ENCODE assay signal across 9 mouse cellular contexts in the genomic region with DNA sequence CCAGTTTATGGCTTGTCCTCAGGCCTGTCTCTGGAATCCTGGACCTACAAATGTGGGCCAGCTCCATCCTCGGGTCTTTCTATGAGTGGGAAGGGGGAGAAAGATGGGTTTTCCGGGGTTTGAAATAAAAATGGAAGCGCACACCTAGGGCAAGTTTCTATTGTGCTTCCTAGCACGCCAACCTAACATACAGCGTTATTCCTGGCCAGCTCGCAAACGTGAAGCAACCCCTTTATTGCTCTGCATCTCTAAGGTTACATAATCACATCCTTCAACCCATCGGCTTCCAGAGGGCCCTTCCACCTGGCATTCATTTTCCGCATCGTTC. TPM values are rescaled to one million over a fixed set of nuclear protein-coding genes. Genes with fewer than 3 reads are reported as not detected.
DNase-seq lines count a peak whose midpoint lies in the region; ATAC-seq lines count a peak whose summit lies in the region.
"Had no signal": no experiment of that assay in that cellular context is flagged by ENCODE, and none has a peak within 500 bp of the region (broad histone marks: within the 10 kb centered on the region; RNA-seq: fewer than 3 reads in every experiment).

No protein-coding gene starts in this region.

- peak overlapping the region; percentile 62 for H3K9ac ChIP-seq in kidney, embryonic 16.5 days (replicated peaks; ENCODE audit: low read length)
- H3K9ac ChIP-seq in embryonic facial prominence, embryonic 15.5 days: no peak overlapping the region
- no peak overlapping the region for H3K9ac ChIP-seq in intestine, embryonic 14.5 days (ENCODE audit: low read length)
- H3K9ac ChIP-seq in midbrain, embryonic 15.5 days: no peak overlapping the region

- no peak for DNase-seq in kidney, postnatal 4 days
- DNase-seq in intestine, embryonic 14.5 days (ENCODE audit: low spot score): no peak
- no peak for DNase-seq in layer of hippocampus, postnatal 36 days
- DNase-seq in spleen, postnatal 36 days (ENCODE audit: low spot score in 2 of 2): no peak
- no peak for DNase-seq in right cerebral cortex, adult 18-20 months

- H3K27ac ChIP-seq in kidney, embryonic 16.5 days (ENCODE audit: low read length): no peak overlapping the region
- H3K27ac ChIP-seq in embryonic facial prominence, embryonic 15.5 days (replicated peaks): no peak overlapping the region
- H3K27ac ChIP-seq in intestine, embryonic 14.5 days (ENCODE audit: low read depth): no peak overlapping the region
- no peak overlapping the region for H3K27ac ChIP-seq in midbrain, embryonic 15.5 days

- no peak for ATAC-seq in kidney, embryonic 16.5 days (ENCODE audit: low FRiP score, low TSS enrichment)
- ATAC-seq in embryonic facial prominence, embryonic 15.5 days (ENCODE audit: insufficient number of reproducible peaks, low FRiP score, low TSS enrichment, low read depth): no peak
- ATAC-seq in intestine, embryonic 14.5 days (replicated peaks; ENCODE audit: low FRiP score, low TSS enrichment, low read depth): no peak
- ATAC-seq in midbrain, embryonic 15.5 days (replicated peaks): no peak

- H3K9me3 ChIP-seq in kidney, embryonic 16.5 days (ENCODE audit: low read length): no peaks in the 10 kb centered on the region
- no peaks in the 10 kb centered on the region for H3K9me3 ChIP-seq in embryonic facial prominence, embryonic 15.5 days (replicated peaks)
- no peaks in the 10 kb centered on the region for H3K9me3 ChIP-seq in intestine, embryonic 14.5 days (ENCODE audit: control insufficient read depth, low read length)
- H3K9me3 ChIP-seq in midbrain, embryonic 15.5 days: no peaks in the 10 kb centered on the region

- H3K36me3 ChIP-seq in kidney, embryonic 16.5 days (ENCODE audit: insufficient read depth, low read length): no peaks in the 10 kb centered on the region
- no peaks in the 10 kb centered on the region for H3K36me3 ChIP-seq in embryonic facial prominence, embryonic 15.5 days
- H3K36me3 ChIP-seq in intestine, embryonic 14.5 days (ENCODE audit: control insufficient read depth, insufficient read depth, low read length): no peaks in the 10 kb centered on the region
- H3K36me3 ChIP-seq in midbrain, embryonic 15.5 days (replicated peaks): no peaks in the 10 kb centered on the region

- peak overlapping the region; percentile 52 for H3K4me3 ChIP-seq in kidney, embryonic 16.5 days (ENCODE audit: low read length)
- H3K4me3 ChIP-seq in embryonic facial prominence, embryonic 15.5 days (replicated peaks): peak overlapping the region; percentile 54
- peak overlapping the region; percentile 53 for H3K4me3 ChIP-seq in intestine, embryonic 14.5 days (ENCODE audit: low read depth, low read length)
- peak overlapping the region; percentile 45 for H3K4me3 ChIP-seq in midbrain, embryonic 15.5 days

- H3K4me1 ChIP-seq in kidney, embryonic 16.5 days (ENCODE audit: insufficient read depth, low read length): peaks cover 14% of the 10 kb centered on the region
- H3K4me1 ChIP-seq in embryonic facial prominence, embryonic 15.5 days: peaks cover 20% of the 10 kb centered on the region
- H3K4me1 ChIP-seq in intestine, embryonic 14.5 days (replicated peaks; ENCODE audit: control insufficient read depth, insufficient read depth, low read length): no peaks in the 10 kb centered on the region; the same call in 1 of the 2 replicates
- peaks cover 20% of the 10 kb centered on the region for H3K4me1 ChIP-seq in midbrain, embryonic 15.5 days

- WGBS in kidney, embryonic 16.5 days: 9% methylated on average over 10 of the region's 10 CpGs
- WGBS in embryonic facial prominence, embryonic 15.5 days: 8% methylated on average over 10 of the region's 10 CpGs
- WGBS in intestine, embryonic 14.5 days: 18% methylated on average over 10 of the region's 10 CpGs
- WGBS in midbrain, embryonic 15.5 days: 11% methylated on average over 10 of the region's 10 CpGs

- H3K4me2 ChIP-seq in kidney, embryonic 16.5 days (replicated peaks; ENCODE audit: low read depth, low read length): peak overlapping the region; percentile 99
- peak overlapping the region; percentile 100 for H3K4me2 ChIP-seq in embryonic facial prominence, embryonic 15.5 days (replicated peaks)
- peak overlapping the region; percentile 98 for H3K4me2 ChIP-seq in intestine, embryonic 14.5 days (ENCODE audit: low read length)
- H3K4me2 ChIP-seq in midbrain, embryonic 15.5 days: peak overlapping the region; percentile 92

- H3K27me3 ChIP-seq in kidney, embryonic 16.5 days (ENCODE audit: insufficient read depth, low read length): peaks cover 25% of the 10 kb centered on the region
- H3K27me3 ChIP-seq in embryonic facial prominence, embryonic 15.5 days: peaks cover 28% of the 10 kb centered on the region
- peaks cover 35% of the 10 kb centered on the region for H3K27me3 ChIP-seq in intestine, embryonic 14.5 days (replicated peaks; ENCODE audit: control insufficient read depth, insufficient read depth, low read length)
- H3K27me3 ChIP-seq in midbrain, embryonic 15.5 days (replicated peaks): peaks cover 34% of the 10 kb centered on the region

RNA-seq across cellular contexts. Expression of a gene that starts 0.5 kb away (rescaled TPM):
- 0.27 and 0.30 TPM in 2 replicates for polyA plus RNA-seq in kidney, embryonic 16.5 days (2015; fragmentation: Nextera tagmentation; extraction: Ambion mirVana)
- polyA plus RNA-seq in embryonic facial prominence, embryonic 15.5 days (2015; fragmentation: Nextera tagmentation; extraction: Ambion mirVana): 2.5 and 2.6 TPM in 2 replicates
- polyA plus RNA-seq in intestine, embryonic 14.5 days (2014; fragmentation: Nextera tagmentation; extraction: Ambion mirVana): 0.27 and 0.68 TPM in 2 replicates
- polyA plus RNA-seq in midbrain, embryonic 15.5 days (2015; fragmentation: Nextera tagmentation; extraction: Ambion mirVana): 0.26 and 0.35 TPM in 2 replicates
- under 1 TPM; 0.32 to 0.48 TPM for total RNA-seq in layer of hippocampus, postnatal 36 days (2021)
- total RNA-seq: gastrocnemius, adult 18-20 months had no signal

RNA-seq across cellular contexts. Expression of a gene that starts 14.8 kb away (rescaled TPM):
- polyA plus RNA-seq in kidney, embryonic 16.5 days (2015; fragmentation: Nextera tagmentation; extraction: Ambion mirVana): 48.3 and 55.9 TPM in 2 replicates
- polyA plus RNA-seq in embryonic facial prominence, embryonic 15.5 days (2015; fragmentation: Nextera tagmentation; extraction: Ambion mirVana): 44.4 and 45.7 TPM in 2 replicates
- 48.1 and 59.2 TPM in 2 replicates for polyA plus RNA-seq in intestine, embryonic 14.5 days (2014; fragmentation: Nextera tagmentation; extraction: Ambion mirVana)
- 30.3 and 30.5 TPM in 2 replicates for polyA plus RNA-seq in midbrain, embryonic 15.5 days (2015; fragmentation: Nextera tagmentation; extraction: Ambion mirVana)
- total RNA-seq in layer of hippocampus, postnatal 36 days (2021): 10 to 100 TPM; 65.7 to 73.6 TPM

RNA-seq across cellular contexts. Expression of a gene that starts 54.3 kb away (rescaled TPM):
- polyA plus RNA-seq in kidney, embryonic 16.5 days (2015; fragmentation: Nextera tagmentation; extraction: Ambion mirVana): 34.2 TPM in 2 replicates
- polyA plus RNA-seq in embryonic facial prominence, embryonic 15.5 days (2015; fragmentation: Nextera tagmentation; extraction: Ambion mirVana): 28.6 and 34.5 TPM in 2 replicates
- polyA plus RNA-seq in intestine, embryonic 14.5 days (2014; fragmentation: Nextera tagmentation; extraction: Ambion mirVana): 34.8 and 40.3 TPM in 2 replicates
- polyA plus RNA-seq in midbrain, embryonic 15.5 days (2015; fragmentation: Nextera tagmentation; extraction: Ambion mirVana): 30.7 and 33.7 TPM in 2 replicates
- 10 to 100 TPM; 51.9 to 53.7 TPM for total RNA-seq in layer of hippocampus, postnatal 36 days (2021)
